Mouse (Mus musculus): ENCODE data around the gene Aloxe3.

Gene Aloxe3

GRCm38 (mm10) chr11:69109032-69109900 lies 16.4 kb upstream of the Aloxe3 start:
- DNase-seq (ENCODE audit: low read depth) = no peak

GRCm38 (mm10) chr11:69110319-69111046 lies 15.2 kb upstream of the Aloxe3 start:
- peak; percentile 87 for DNase-seq (ENCODE audit: low read depth)

DNA sequence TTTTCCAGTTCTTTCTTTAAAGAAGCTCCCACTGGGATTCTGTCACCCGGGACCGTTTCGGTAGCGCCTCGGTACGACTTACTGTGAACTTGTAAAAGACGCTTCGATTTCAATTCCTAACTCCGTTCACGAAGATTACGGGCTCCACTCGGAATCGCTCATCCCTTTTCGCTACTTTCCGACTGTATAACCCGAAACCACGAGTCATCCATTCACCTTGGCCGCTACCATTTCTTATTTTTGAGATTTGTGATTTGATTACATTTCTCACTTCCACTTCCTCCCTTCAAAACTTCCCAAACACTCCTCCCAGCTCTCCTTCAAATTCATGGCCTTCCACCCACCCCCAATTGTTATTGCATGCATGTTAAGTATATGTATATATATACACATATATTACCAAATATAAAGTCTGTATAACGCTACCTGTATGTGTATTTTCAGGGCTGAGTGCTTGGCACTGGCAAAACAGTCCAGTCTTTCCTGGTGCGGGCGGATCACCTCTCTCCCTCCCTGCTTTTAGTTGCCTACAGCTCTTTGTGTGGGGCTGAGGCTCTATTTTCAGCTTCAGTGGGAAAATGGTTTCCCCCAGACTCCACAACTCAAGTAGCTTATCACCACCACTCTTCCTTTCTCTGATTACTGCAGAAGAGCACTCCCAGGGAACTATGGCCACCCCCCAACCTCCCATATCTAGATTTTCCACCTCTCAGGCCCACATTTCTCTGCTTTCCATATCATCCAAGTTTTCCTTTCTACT lies 14.5 kb upstream of the Aloxe3 start:
- no peak for DNase-seq (ENCODE audit: low read depth)

- DNase-seq (ENCODE audit: low read depth) = no peak
Observed at GRCm38 (mm10) chr11:69111865-69112264, 13.8 kb upstream of the Aloxe3 start.

- DNase-seq (ENCODE audit: low read depth) = peak; percentile 55
Observed at GRCm38 (mm10) chr11:69114018-69114417, 11.7 kb upstream of the Aloxe3 start.

GRCm38 (mm10) chr11:69114621-69115020 lies 11.1 kb upstream of the Aloxe3 start:
- DNase-seq (ENCODE audit: low read depth) = no peak

- DNase-seq (ENCODE audit: low read depth) = no peak
Observed at GRCm38 (mm10) chr11:69116843-69117242, 8.9 kb upstream of the Aloxe3 start.

DNA sequence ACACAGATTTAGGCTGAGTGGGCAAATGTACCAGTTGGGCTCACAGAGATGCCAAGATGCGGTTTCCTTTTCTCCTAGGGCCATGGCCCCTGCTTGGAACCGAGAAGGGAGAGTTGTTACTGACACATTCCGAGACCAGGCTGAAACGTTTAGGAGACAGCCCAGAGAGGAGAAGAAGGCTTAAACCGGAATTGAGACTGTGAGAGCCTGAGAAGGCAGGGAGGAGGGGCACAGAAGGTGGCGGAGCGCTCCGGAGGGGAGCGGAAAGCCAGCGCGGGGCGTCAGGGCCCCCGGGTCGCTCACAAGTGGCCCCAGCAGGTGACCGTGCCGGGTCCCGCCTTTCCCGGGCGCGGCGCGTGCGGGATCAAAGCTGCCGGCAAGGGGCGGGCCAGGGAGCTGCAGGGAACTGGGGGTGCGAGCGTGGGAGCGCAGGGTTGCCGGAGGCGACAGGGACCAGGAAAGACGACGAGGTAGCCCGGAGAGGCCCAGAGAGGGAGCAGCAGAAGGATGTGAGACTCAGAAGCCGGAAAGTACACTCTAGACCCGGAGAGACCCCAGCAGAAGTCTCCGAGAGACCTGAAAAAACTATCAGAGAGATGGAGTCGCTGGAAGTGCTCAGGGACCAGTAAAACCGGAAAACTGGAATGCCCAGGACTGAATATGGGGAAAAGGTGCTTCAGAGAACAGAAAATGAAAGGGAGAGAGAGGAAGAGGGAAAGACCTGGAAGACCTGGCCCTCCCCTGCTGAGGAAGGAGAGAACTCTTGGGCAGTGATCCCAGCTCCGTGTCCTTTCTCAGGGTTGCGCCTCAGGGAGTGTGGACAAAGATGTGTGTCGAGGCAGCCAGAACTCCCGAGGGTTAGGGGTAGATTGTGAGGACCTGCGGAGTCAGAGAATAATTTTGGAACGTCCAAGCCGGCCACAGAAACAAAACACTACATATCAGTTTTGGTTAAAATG lies 7.7 kb upstream of the Aloxe3 start:
- peak; percentile 65 for DNase-seq (ENCODE audit: low read depth)

DNA sequence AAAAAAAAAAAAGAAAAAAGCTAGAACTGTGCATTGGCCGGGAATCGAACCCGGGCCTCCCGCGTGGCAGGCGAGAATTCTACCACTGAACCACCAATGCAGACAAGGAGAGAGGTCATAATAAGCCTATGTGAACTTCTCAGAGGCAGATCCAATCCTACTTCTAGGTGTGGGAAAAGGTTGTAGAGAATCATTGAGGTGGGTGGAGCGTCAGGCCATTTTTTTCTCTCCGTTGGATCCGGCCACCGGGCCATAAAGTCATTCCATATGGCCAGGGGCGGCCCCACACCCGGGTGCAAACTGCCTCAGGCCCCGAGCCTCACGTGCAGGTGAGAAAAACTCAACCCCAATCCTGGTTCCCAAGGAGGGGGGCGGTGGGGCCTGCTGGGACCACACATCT lies 6.9 kb upstream of the Aloxe3 start:
- DNase-seq (ENCODE audit: low read depth) = peak; percentile 93

GRCm38 (mm10) chr11:69119446-69120155 lies 6.1 kb upstream of the Aloxe3 start:
- no peak for DNase-seq (ENCODE audit: low read depth)

GRCm38 (mm10) chr11:69120221-69121000 lies 5.3 kb upstream of the Aloxe3 start, which contains the start of gene Hes7:
Gene Hes7, plus strand, starts transcription at chr11:69120404.
- no peak for DNase-seq (ENCODE audit: low read depth)

- DNase-seq (ENCODE audit: low read depth) = peak; percentile 52
Observed at GRCm38 (mm10) chr11:69121001-69121740, 4.5 kb upstream of the Aloxe3 start.

DNA sequence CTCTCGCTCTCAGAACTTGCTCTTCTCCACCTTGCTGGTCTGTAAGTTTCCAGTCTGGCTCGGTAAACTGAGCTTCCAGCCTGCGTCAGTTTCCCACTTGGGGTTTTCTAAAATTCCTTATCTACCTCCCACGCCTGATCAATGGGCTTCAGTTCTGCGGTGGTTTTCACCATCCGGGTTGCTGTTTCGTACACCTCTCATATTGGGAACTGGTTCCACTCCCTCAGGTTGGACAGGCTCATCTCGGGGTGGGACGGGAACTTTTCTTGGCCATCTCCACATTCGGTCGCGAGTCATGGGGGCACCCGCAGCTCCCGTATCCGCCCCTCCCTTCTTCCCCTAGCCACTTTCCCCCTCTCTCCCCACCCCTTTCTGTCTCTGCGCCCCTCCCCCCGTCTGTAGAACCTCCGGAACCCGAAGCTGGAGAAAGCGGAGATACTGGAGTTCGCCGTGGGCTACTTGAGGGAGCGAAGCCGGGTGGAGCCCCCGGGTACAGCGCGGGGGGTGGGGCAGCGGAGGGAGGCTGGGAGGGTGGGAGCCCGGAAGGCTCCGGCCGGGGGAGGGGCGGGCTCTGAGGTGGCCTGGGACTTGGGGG lies 3.9 kb upstream of the Aloxe3 start:
- DNase-seq (ENCODE audit: low read depth) = peak; percentile 67

GRCm38 (mm10) chr11:69122336-69122951 lies 3.3 kb upstream of the Aloxe3 start, which contains the start of gene 9130213A22Rik:
Gene 9130213A22Rik, minus strand, starts transcription at chr11:69122589.
- DNase-seq (ENCODE audit: low read depth) = peak; percentile 97

GRCm38 (mm10) chr11:69123056-69123692 lies 2.5 kb upstream of the Aloxe3 start:
- peak; percentile 97 for DNase-seq (ENCODE audit: low read depth)

GRCm38 (mm10) chr11:69123693-69124497 lies 1.8 kb upstream of the Aloxe3 start:
- peak; percentile 95 for DNase-seq (ENCODE audit: low read depth)

GRCm38 (mm10) chr11:69124498-69124847 lies 1.2 kb upstream of the Aloxe3 start:
- DNase-seq (ENCODE audit: low read depth) = peak; percentile 88
